Mouse (Mus musculus): ENCODE data around the gene Edem3.
"Not testable (repeated sequence)": the region's sequence is repeated elsewhere in the genome, so short reads cannot be mapped to it uniquely, and the experiment has no call there.

The Edem3 gene

GRCm38 (mm10) chr1:151752946-151753345, 2.2 kb upstream of the Edem3 start:
- DNase-seq (ENCODE audit: low read depth, low spot score): no peak

- no peak for DNase-seq (ENCODE audit: low read depth, low spot score)
Measured at GRCm38 (mm10) chr1:151753374-151753929, 1.7 kb upstream of the Edem3 start.

GRCm38 (mm10) chr1:151754028-151754489, 1.1 kb upstream of the Edem3 start:
- DNase-seq (ENCODE audit: low read depth, low spot score): no peak

GRCm38 (mm10) chr1:151755660-151756424, 671 bp downstream of the Edem3 start:
- DNase-seq (ENCODE audit: low read depth, low spot score): no peak

GRCm38 (mm10) chr1:151756425-151756728, 1.2 kb downstream of the Edem3 start:
- DNase-seq (ENCODE audit: low read depth, low spot score): no peak

GRCm38 (mm10) chr1:151758301-151758700, 3.1 kb downstream of the Edem3 start:
- DNase-seq (ENCODE audit: low read depth, low spot score): no peak

- no peak for DNase-seq (ENCODE audit: low read depth, low spot score)
Measured at GRCm38 (mm10) chr1:151758991-151759390, 3.8 kb downstream of the Edem3 start.

- no peak for DNase-seq (ENCODE audit: low read depth, low spot score)
Measured at GRCm38 (mm10) chr1:151764236-151764635, 9.1 kb downstream of the Edem3 start.

GRCm38 (mm10) chr1:151766166-151766565, 11.0 kb downstream of the Edem3 start:
- DNase-seq (ENCODE audit: low read depth, low spot score): no peak

GRCm38 (mm10) chr1:151766976-151767654, 11.9 kb downstream of the Edem3 start:
- no peak for DNase-seq (ENCODE audit: low read depth, low spot score)

- no peak for DNase-seq (ENCODE audit: low read depth, low spot score)
Measured at GRCm38 (mm10) chr1:151769200-151769913, 14.2 kb downstream of the Edem3 start.

GRCm38 (mm10) chr1:151777616-151778015, 22.4 kb downstream of the Edem3 start:
- no peak for DNase-seq (ENCODE audit: low read depth, low spot score)

GRCm38 (mm10) chr1:151778592-151778991, 23.4 kb downstream of the Edem3 start:
- DNase-seq (ENCODE audit: low read depth, low spot score): no peak

- no peak for DNase-seq (ENCODE audit: low read depth, low spot score)
Measured at GRCm38 (mm10) chr1:151779306-151779705, 24.1 kb downstream of the Edem3 start.

GRCm38 (mm10) chr1:151781447-151781846, 26.3 kb downstream of the Edem3 start:
- DNase-seq (ENCODE audit: low read depth, low spot score): no peak

GRCm38 (mm10) chr1:151783403-151783802, 28.2 kb downstream of the Edem3 start:
- no peak for DNase-seq (ENCODE audit: low read depth, low spot score)

- no peak for DNase-seq (ENCODE audit: low read depth, low spot score)
Measured at GRCm38 (mm10) chr1:151786406-151786805, 31.2 kb downstream of the Edem3 start.

GRCm38 (mm10) chr1:151789136-151789535, 34.0 kb downstream of the Edem3 start:
- no peak for DNase-seq (ENCODE audit: low read depth, low spot score)

GRCm38 (mm10) chr1:151792076-151792475, 36.9 kb downstream of the Edem3 start:
- DNase-seq (ENCODE audit: low read depth, low spot score): not testable (repeated sequence)

GRCm38 (mm10) chr1:151802795-151803194, 47.6 kb downstream of the Edem3 start:
- not testable (repeated sequence) for DNase-seq (ENCODE audit: low read depth, low spot score)

- DNase-seq (ENCODE audit: low read depth, low spot score): no peak
Measured at GRCm38 (mm10) chr1:151807286-151807685, 52.1 kb downstream of the Edem3 start.

Measured in retina, adult 2 months (tissue).